Mouse (Mus musculus): ENCODE data around the gene Spata32.

DNA sequence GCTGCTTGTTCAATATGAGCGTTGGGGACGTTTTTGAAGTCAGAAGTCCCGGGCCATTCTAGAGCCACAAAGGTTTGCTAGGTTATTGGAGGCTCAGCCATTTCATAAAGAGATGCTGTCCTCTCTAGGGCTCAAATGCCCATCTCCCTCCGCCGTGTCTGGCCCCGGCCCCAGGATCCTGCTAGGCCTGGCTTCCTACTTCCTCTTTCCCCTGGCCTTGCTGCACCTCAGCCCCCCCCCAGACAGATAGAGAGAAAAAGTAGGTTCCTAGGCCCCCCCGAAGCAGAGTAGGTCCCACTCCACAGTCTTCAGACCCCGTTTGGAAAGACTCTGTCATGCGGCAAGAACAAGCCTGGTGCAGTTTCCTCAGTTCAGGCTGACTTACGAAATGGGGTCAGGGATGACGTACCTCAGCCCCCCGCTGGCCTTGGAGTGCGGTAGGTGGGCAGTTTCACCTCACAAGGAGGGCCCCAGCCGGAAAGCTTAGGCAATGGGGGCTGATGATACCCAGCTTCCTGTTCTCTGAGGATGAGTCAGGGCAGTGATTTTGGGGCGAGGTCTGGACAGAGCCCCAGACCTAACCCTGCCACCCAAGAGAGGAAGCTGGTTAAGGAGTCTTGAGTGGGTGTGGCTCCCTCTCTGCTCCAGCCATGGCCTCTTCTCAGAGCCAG is 40.3 kb downstream of the Spata32 start:
- TF ChIP-seq GATA1 (IDR thresholded peaks at IDR 0.05; ENCODE audit: low read length), result no peak
- TF ChIP-seq TAL1 (IDR thresholded peaks at IDR 0.05; ENCODE audit: low read length), result no peak

Measured in erythroblast, embryonic 14.5 days (primary cell).